Mouse (Mus musculus) effector memory CD4-positive, alpha-beta T cell, adult 7 months (primary cell): ENCODE results near the gene Gm21783. TPM values are rescaled to one million over a fixed set of nuclear protein-coding genes. Genes with fewer than 3 reads are reported as not detected.

Experiments
- polyA plus RNA-seq: library from polyadenylated mRNA; unstranded; fragments of 100-300 nt; shearing (Covaris generic); gene quantifications from one replicate; pipeline ENCODE4 v1.2.1, GENCODE M21; 2017

The Gm21783 gene
- polyA plus RNA-seq = not detected

GRCm38 (mm10) chrY:44981163-44981562, at the start of gene Gm21783:
TSS of gene Gm21783 (minus strand) at chrY:44981263.

